Mouse (Mus musculus) CH12.LX (cell line): Measurements from ENCODE around the gene Zbtb8b. TPM values are rescaled to one million over a fixed set of nuclear protein-coding genes. Genes with fewer than 3 reads are reported as not detected.

Source experiments
- DNase-seq: peaks from one replicate; pipeline ENCODE4 v3.0.0-alpha.2; 2013; ENCODE audit errors: extremely low read depth
- H3K27ac ChIP-seq: 2 replicates; pipeline ENCODE4 v1.5.1; 2012; ENCODE audit warnings: low read depth, mild to moderate bottlenecking, control low read depth, moderate library complexity; ENCODE audit not compliant: insufficient read depth
- H3K27me3 ChIP-seq: replicated peaks from 2 replicates; pipeline ENCODE3; 2012; ENCODE audit warnings: inconsistent platforms
- H3K36me3 ChIP-seq, 2 experiments: replicated peaks in 1 of 2; 2 replicates each; pipeline versions ENCODE3 to v1.6.1; 2012; ENCODE audit warnings: inconsistent platforms in 1 of 2, low read length in 1 of 2, mild to moderate bottlenecking in 1 of 2, mixed read lengths in 1 of 2, moderate library complexity in 1 of 2; ENCODE audit not compliant: control insufficient read depth in 1 of 2, insufficient read depth in 1 of 2
- H3K4me1 ChIP-seq, 2 experiments: 2 replicates each; pipeline ENCODE4 v1.6.1; 2012; ENCODE audit warnings: inconsistent platforms in 1 of 2, moderate library complexity in 1 of 2; ENCODE audit not compliant: insufficient read depth in 2 of 2, control insufficient read depth in 1 of 2
- H3K4me2 ChIP-seq: 2 replicates; pipeline ENCODE4 v1.6.1; 2012; ENCODE audit warnings: low read depth, mild to moderate bottlenecking, control low read depth; ENCODE audit not compliant: poor library complexity, insufficient read depth, severe bottlenecking
- H3K4me3 ChIP-seq, 3 experiments: fragments of 150-350 bp in 1 of 3; sonication (generic) in 1 of 3; replicated peaks in 1 of 3; 2 replicates each; pipeline versions ENCODE3 to v1.5.1; 2011 to 2012; ENCODE audit warnings: low read depth in 2 of 3, low read length in 2 of 3, mild to moderate bottlenecking in 2 of 3, moderate library complexity in 2 of 3, control low read depth in 1 of 3, improper control_type of control experiment in 1 of 3, inconsistent platforms in 1 of 3, mixed read lengths in 1 of 3; ENCODE audit not compliant: poor library complexity in 1 of 3
- H3K79me2 ChIP-seq: replicated peaks from 2 replicates; pipeline ENCODE4 v1.6.1; 2012; ENCODE audit warnings: mild to moderate bottlenecking, moderate library complexity; ENCODE audit not compliant: control insufficient read depth, poor library complexity, insufficient read depth, severe bottlenecking; ENCODE audit errors: extremely low read depth
- H3K9ac ChIP-seq: 2 replicates; pipeline ENCODE4 v1.6.1; 2012; ENCODE audit warnings: low read depth, mild to moderate bottlenecking, control low read depth, moderate library complexity; ENCODE audit not compliant: insufficient read depth
- H3K9me3 ChIP-seq: replicated peaks from 2 replicates; pipeline ENCODE3; 2012; ENCODE audit warnings: low read length, inconsistent platforms, mixed read lengths
- BHLHE40 ChIP-seq: IDR thresholded peaks from 2 replicates; pipeline ENCODE4 v1.6.1; 2011; ENCODE audit warnings: mild to moderate bottlenecking, low read depth, low read length, improper control_type of control experiment
- CHD2 ChIP-seq: IDR thresholded peaks from 2 replicates; pipeline ENCODE4 v1.6.1; 2011; ENCODE audit warnings: low read length, improper control_type of control experiment
- CTCF ChIP-seq, 2 experiments: IDR thresholded peaks in 1 of 2; conservative IDR thresholded peaks in 1 of 2; 2 replicates each; pipeline ENCODE4 v1.5.1; 2011 to 2012; ENCODE audit warnings: low read depth in 2 of 2, low read length in 2 of 2, improper control_type of control experiment in 1 of 2, inconsistent platforms in 1 of 2, mild to moderate bottlenecking in 1 of 2, moderate library complexity in 1 of 2
- E2F4 ChIP-seq: IDR thresholded peaks from 2 replicates; pipeline ENCODE4 v1.6.1; 2011; ENCODE audit warnings: low read depth, low read length, improper control_type of control experiment; ENCODE audit not compliant: insufficient replicate concordance
- ELF1 ChIP-seq: IDR thresholded peaks from 2 replicates; pipeline ENCODE4 v1.6.1; 2014; ENCODE audit warnings: low read depth, mild to moderate bottlenecking, inconsistent platforms, low read length, improper control_type of control experiment
- EP300 ChIP-seq: IDR thresholded peaks from 2 replicates; pipeline ENCODE4 v1.6.1; 2011; ENCODE audit warnings: low read length, improper control_type of control experiment
- ETS1 ChIP-seq: conservative IDR thresholded peaks from 2 replicates; pipeline ENCODE4 v1.6.1; 2012; ENCODE audit warnings: low read depth, mild to moderate bottlenecking, inconsistent platforms, low read length, improper control_type of control experiment, moderate library complexity
- GABPA ChIP-seq: IDR thresholded peaks from 2 replicates; pipeline ENCODE4 v1.6.1; 2012; ENCODE audit warnings: low read depth, low read length, improper control_type of control experiment, inconsistent platforms; ENCODE audit not compliant: insufficient replicate concordance
- HCFC1 ChIP-seq: IDR thresholded peaks from 2 replicates; pipeline ENCODE4 v1.6.1; 2012; ENCODE audit warnings: low read depth, mild to moderate bottlenecking, inconsistent platforms, low read length, improper control_type of control experiment
- IRF4 ChIP-seq: IDR thresholded peaks from 2 replicates; pipeline ENCODE4 v1.6.1; 2014; ENCODE audit warnings: low read depth, mild to moderate bottlenecking, inconsistent platforms, low read length, improper control_type of control experiment
- JUN ChIP-seq: IDR thresholded peaks from 2 replicates; pipeline ENCODE4 v1.6.1; 2011; ENCODE audit warnings: low read depth, mild to moderate bottlenecking, low read length, improper control_type of control experiment, moderate library complexity; ENCODE audit not compliant: insufficient read depth
- JUND ChIP-seq: conservative IDR thresholded peaks from 2 replicates; pipeline ENCODE4 v1.6.1; 2011; ENCODE audit warnings: low read depth, low read length, improper control_type of control experiment
- MAX ChIP-seq: IDR thresholded peaks from 2 replicates; pipeline ENCODE4 v1.6.1; 2011; ENCODE audit warnings: low read length, improper control_type of control experiment
- MAZ ChIP-seq: IDR thresholded peaks from 2 replicates; pipeline ENCODE4 v1.6.1; 2012; ENCODE audit warnings: low read depth, mild to moderate bottlenecking, inconsistent platforms, low read length, improper control_type of control experiment, moderate library complexity
- MEF2A ChIP-seq: IDR thresholded peaks from 2 replicates; pipeline ENCODE4 v1.6.1; 2014; ENCODE audit warnings: low read depth, mild to moderate bottlenecking, inconsistent platforms, low read length, improper control_type of control experiment, borderline replicate concordance
- MYC ChIP-seq: IDR thresholded peaks from 2 replicates; pipeline ENCODE4 v1.6.1; 2011; ENCODE audit warnings: low read depth, mild to moderate bottlenecking, improper control_type of control experiment, low read length
- NRF1 ChIP-seq: IDR thresholded peaks from 2 replicates; pipeline ENCODE4 v1.6.1; 2014; ENCODE audit warnings: low read depth, mild to moderate bottlenecking, inconsistent platforms, low read length, improper control_type of control experiment, moderate library complexity
- POLR2A ChIP-seq: IDR thresholded peaks from 2 replicates; pipeline ENCODE4 v1.6.1; 2011; ENCODE audit warnings: low read depth, mild to moderate bottlenecking, improper control_type of control experiment, low read length
- POLR2AphosphoS2 ChIP-seq: IDR thresholded peaks from 2 replicates; pipeline ENCODE4 v1.6.1; 2011; ENCODE audit warnings: low read depth, low read length, improper control_type of control experiment
- RCOR1 ChIP-seq: conservative IDR thresholded peaks from 2 replicates; pipeline ENCODE4 v1.6.1; 2012; ENCODE audit warnings: low read depth, mild to moderate bottlenecking, inconsistent platforms, low read length, improper control_type of control experiment
- SIN3A ChIP-seq: IDR thresholded peaks from 2 replicates; pipeline ENCODE4 v1.6.1; 2012; ENCODE audit warnings: low read length, improper control_type of control experiment, inconsistent platforms
- SMC3 ChIP-seq: IDR thresholded peaks from 2 replicates; pipeline ENCODE4 v1.6.1; 2011; ENCODE audit warnings: low read depth, low read length, improper control_type of control experiment
- TBP ChIP-seq: conservative IDR thresholded peaks from 2 replicates; pipeline ENCODE4 v1.6.1; 2011; ENCODE audit warnings: low read depth, low read length, improper control_type of control experiment
- UBTF ChIP-seq: IDR thresholded peaks from 2 replicates; pipeline ENCODE4 v1.6.1; 2012; ENCODE audit warnings: low read depth, mild to moderate bottlenecking, inconsistent platforms, low read length, improper control_type of control experiment, moderate library complexity
- ZC3H11A ChIP-seq: IDR thresholded peaks from 2 replicates; pipeline ENCODE4 v1.6.1; 2012; ENCODE audit warnings: low read depth, mild to moderate bottlenecking, inconsistent platforms, low read length, improper control_type of control experiment
- ZKSCAN1 ChIP-seq: IDR thresholded peaks from 2 replicates; pipeline ENCODE4 v1.6.1; 2012; ENCODE audit warnings: low read depth, inconsistent platforms, low read length, improper control_type of control experiment, borderline replicate concordance
- ZMIZ1 ChIP-seq: IDR thresholded peaks from 2 replicates; pipeline ENCODE4 v1.6.1; 2012; ENCODE audit warnings: low read depth, mild to moderate bottlenecking, inconsistent platforms, low read length, improper control_type of control experiment
- dilution Hi-C: fragments of 300-500 bp; cut with MboI; formaldehyde crosslinking; loops from 2 replicates; pipeline ENCODE4 v1.14.3; 2020; ENCODE audit warnings: low sequenced_read_pairs; ENCODE audit not compliant: extremely low pct_unique_long_range_greater_than_20kb, extremely low pct_ligation_motif_present
- in situ Hi-C: fragments of 300-500 bp; cut with MboI; formaldehyde crosslinking; loops from 3 replicates; pipeline ENCODE4 v1.14.3; 2019; ENCODE audit warnings: low sequenced_read_pairs, low pct_ligation_motif_present, low pct_unique_long_range_greater_than_20kb, mixed read lengths
- polyA plus RNA-seq: library from polyadenylated mRNA; unstranded; fragments of >175 nt; gene quantifications from 2 replicates; pipeline ENCODE4 v1.2.1, GENCODE M21; 2012; ENCODE audit warnings: low read depth; ENCODE audit not compliant: insufficient read length
- total RNA-seq, 2 experiments: library from RNA; depleted of rRNA; stranded (reverse); fragments of 300-350 nt in 1 of 2; fragments of >200 nt in 1 of 2; gene quantifications; 2 replicates each; pipeline ENCODE4 v1.2.3; 2012 to 2014

Gene Zbtb8b
- total and polyA plus RNA-seq, 3 experiments: 0.04 TPM; not detected in 2

DNA sequence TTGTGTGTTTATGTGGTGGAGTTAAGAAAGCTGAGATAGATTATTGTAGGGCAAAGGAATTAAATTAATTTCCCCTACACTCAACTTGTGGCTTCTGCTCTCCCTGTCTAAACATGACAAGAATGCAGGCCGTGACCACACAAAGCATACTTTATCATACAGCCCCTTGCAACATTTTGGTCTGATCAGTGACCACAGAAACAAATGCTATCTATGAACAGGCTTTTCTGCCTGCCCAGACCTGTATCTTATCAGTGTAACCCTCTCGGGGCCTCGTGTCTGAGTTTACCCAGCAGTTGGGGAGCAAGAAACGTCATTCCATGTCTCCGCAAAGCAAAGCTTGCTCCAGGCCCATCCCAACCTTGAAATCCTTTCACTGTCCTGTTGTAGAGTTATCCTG is 24.2 kb downstream of the Zbtb8b start:
- no peaks in the 10 kb centered on the region for H3K27me3 ChIP-seq
- no peaks in the 10 kb centered on the region for H3K4me1 ChIP-seq
- H3K4me2 ChIP-seq: no peak overlapping the region
- in situ Hi-C loops (no loop called here), dilution Hi-C loops (no loop called here)
- no peaks in the 10 kb centered on the region for H3K9me3 ChIP-seq
- no peaks in the 10 kb centered on the region for H3K79me2 ChIP-seq
- TF ChIP-seq CHD2 (no peak), MEF2A (no peak), HCFC1 (no peak), TBP (no peak), EP300 (no peak), SMC3 (no peak), UBTF (no peak), ETS1 (no peak), BHLHE40 (no peak), JUND (no peak), E2F4 (no peak), SIN3A (no peak), MAX (no peak), CTCF (conservative IDR thresholded peaks at IDR 0.05 in 1 of 2, IDR thresholded peaks at IDR 0.05 in 1 of 2; ENCODE audit: low read depth in 2 of 2, low read length in 2 of 2) (no peak), JUN (no peak), MAZ (no peak), GABPA (no peak), ZMIZ1 (no peak), IRF4 (no peak)
- H3K36me3 ChIP-seq: no peaks in the 10 kb centered on the region
- H3K27ac ChIP-seq: no peak overlapping the region
- H3K9ac ChIP-seq: no peak overlapping the region
- no peak for DNase-seq
- no peak overlapping the region for H3K4me3 ChIP-seq

DNA sequence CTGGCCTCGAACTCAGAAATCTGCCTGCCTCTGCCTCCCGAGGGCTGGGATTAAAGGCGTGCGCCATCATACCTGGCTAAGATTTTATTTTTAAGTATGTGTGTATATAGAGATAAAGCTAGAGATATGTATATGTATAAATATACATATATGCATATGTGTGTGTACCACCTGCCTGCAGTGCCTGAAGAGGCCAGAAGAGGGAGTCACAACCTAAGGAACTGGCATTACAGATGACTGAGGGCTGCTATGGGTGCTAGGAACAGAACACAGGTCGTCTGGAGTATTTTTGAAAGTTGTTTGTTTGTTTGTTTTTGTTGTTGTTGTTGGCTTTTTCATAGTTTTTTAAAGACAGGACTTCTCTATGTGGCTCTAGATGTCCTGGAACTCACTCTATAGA is 24.8 kb downstream of the Zbtb8b start:
- H3K27me3 ChIP-seq: no peaks in the 10 kb centered on the region
- H3K4me1 ChIP-seq: no peaks in the 10 kb centered on the region
- in situ Hi-C loops: no loop called here
- no peak overlapping the region for H3K4me2 ChIP-seq
- H3K9me3 ChIP-seq: no peaks in the 10 kb centered on the region
- dilution Hi-C loops: no loop called here
- H3K9ac ChIP-seq: no peak overlapping the region
- DNase-seq: no peak
- H3K79me2 ChIP-seq: no peaks in the 10 kb centered on the region
- TF ChIP-seq POLR2AphosphoS2 (no peak), CHD2 (no peak), ZKSCAN1 (no peak), ELF1 (no peak), MEF2A (no peak), RCOR1 (no peak), GABPA (no peak), MYC (no peak), NRF1 (no peak), HCFC1 (no peak), JUN (no peak), TBP (no peak), BHLHE40 (no peak), JUND (no peak), POLR2A (no peak), SIN3A (no peak), SMC3 (no peak), IRF4 (no peak), EP300 (no peak), ZC3H11A (no peak)
- TF ChIP-seq, all 38 proteins: peak for 0
- Histone ChIP-seq H3K36me3 (no peaks in the 10 kb centered on the region), H3K4me3 (no peak overlapping the region), H3K27ac (no peak overlapping the region)
